Mouse (Mus musculus): ENCODE results near the gene Spef1.

- TF ChIP-seq CTCF (IDR thresholded peaks at IDR 0.05; ENCODE audit: low read depth) = no peak
- no peak for TF ChIP-seq EP300 (optimal IDR thresholded peaks at IDR 0.05)
Observed at GRCm38 (mm10) chr2:131213773-131214172, 26.7 kb upstream of the Spef1 start.

Data from stomach, postnatal 0 days (tissue).